Comparison of ENCODE assay signal across 8 mouse cellular contexts in the genomic region with DNA sequence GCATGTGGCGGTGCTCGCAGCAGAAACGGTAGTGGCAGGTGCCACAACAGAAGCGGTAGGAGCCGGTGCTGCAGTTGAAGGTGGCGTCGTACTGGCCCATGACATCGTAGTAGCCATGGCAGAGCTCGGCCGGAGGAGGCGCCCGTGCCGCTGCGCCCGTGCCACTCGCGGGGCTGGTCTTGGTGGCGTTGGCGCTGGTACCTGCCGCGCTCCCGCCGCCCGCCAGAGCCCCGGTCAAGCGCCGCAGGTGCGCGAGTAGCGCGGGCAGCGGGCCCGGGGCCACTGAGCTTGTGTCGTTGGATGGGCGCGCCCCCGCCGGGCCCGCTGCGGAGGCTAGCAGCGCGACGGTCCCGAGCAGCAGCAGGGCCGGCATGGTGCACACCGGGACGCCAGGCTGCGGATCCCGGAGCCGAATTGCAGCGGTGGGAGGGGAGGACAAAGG. TPM values are rescaled to one million over a fixed set of nuclear protein-coding genes. Genes with fewer than 3 reads are reported as not detected.
DNase-seq lines count a peak whose midpoint lies in the region; ATAC-seq and TF ChIP-seq lines count a peak whose summit lies in the region.

No protein-coding gene starts in this region.

- no peaks in the 10 kb centered on the region for H3K36me3 ChIP-seq in intestine, embryonic 14.5 days (ENCODE audit: control insufficient read depth, insufficient read depth, low read length)
- H3K36me3 ChIP-seq in liver, embryonic 11.5 days (ENCODE audit: control insufficient read depth, insufficient read depth, low read length) = no peaks in the 10 kb centered on the region
- 0 out of 2 replicates have a peak, but pooled peaks cover 4% of the 10 kb centered on the region for H3K36me3 ChIP-seq in midbrain, postnatal 0 days (ENCODE audit: insufficient read depth, low read length)
- H3K36me3 ChIP-seq in splenic B cell, adult 2 months (ENCODE audit: control insufficient read depth, insufficient read depth, low read length, poor library complexity, severe bottlenecking) = no peaks in the 10 kb centered on the region

- H3K27me3 ChIP-seq in intestine, embryonic 14.5 days (replicated peaks; ENCODE audit: control insufficient read depth, insufficient read depth, low read length) = peaks cover 62% of the 10 kb centered on the region
- peaks cover 63% of the 10 kb centered on the region for H3K27me3 ChIP-seq in liver, embryonic 11.5 days (replicated peaks; ENCODE audit: control insufficient read depth, insufficient read depth, low read length)
- H3K27me3 ChIP-seq in midbrain, postnatal 0 days (ENCODE audit: insufficient read depth, low read length) = no peaks in the 10 kb centered on the region
- peaks cover 2% of the 10 kb centered on the region; the same call in 1 of the 2 replicates for H3K27me3 ChIP-seq in splenic B cell, adult 2 months (ENCODE audit: control insufficient read depth, insufficient read depth, low read length, poor library complexity, severe bottlenecking)

- H3K4me1 ChIP-seq in intestine, embryonic 14.5 days (replicated peaks; ENCODE audit: control insufficient read depth, insufficient read depth, low read length) = 0 out of 2 replicates have a peak, but pooled peaks cover 3% of the 10 kb centered on the region
- H3K4me1 ChIP-seq in liver, embryonic 11.5 days (replicated peaks; ENCODE audit: control insufficient read depth, insufficient read depth, low read length) = 0 out of 2 replicates have a peak, but pooled peaks cover 6% of the 10 kb centered on the region
- H3K4me1 ChIP-seq in midbrain, postnatal 0 days (ENCODE audit: insufficient read depth, low read length) = peaks cover 3% of the 10 kb centered on the region; the same call in 1 of the 2 replicates

- no peak for DNase-seq in frontal cortex, postnatal 14 days (ENCODE audit: low spot score in 2 of 2)
- peak; percentile 82 for DNase-seq in cerebellum, adult 8-10 months
- DNase-seq in gastrocnemius, adult 2 months = peak; percentile 75
- peak; percentile 66 for DNase-seq in intestine, embryonic 14.5 days (ENCODE audit: low spot score)
- DNase-seq in liver, embryonic 11.5 days (ENCODE audit: low spot score) = no peak
- DNase-seq in midbrain, postnatal 0 days (ENCODE audit: low spot score) = peak; percentile 81
- DNase-seq in splenic B cell, adult 2 months (ENCODE audit: low read depth, low spot score) = peak; percentile 73

- peaks cover 3% of the 10 kb centered on the region; the same call in 1 of the 2 replicates for H3K9me3 ChIP-seq in intestine, embryonic 14.5 days (ENCODE audit: control insufficient read depth, low read length)
- no peaks in the 10 kb centered on the region for H3K9me3 ChIP-seq in liver, embryonic 11.5 days (ENCODE audit: control insufficient read depth, low read length)
- no peaks in the 10 kb centered on the region for H3K9me3 ChIP-seq in midbrain, postnatal 0 days (ENCODE audit: low read length)

- ATAC-seq in frontal cortex, adult (ENCODE audit: low TSS enrichment) = peak; percentile 78
- ATAC-seq in intestine, embryonic 14.5 days (replicated peaks; ENCODE audit: low FRiP score, low TSS enrichment, low read depth) = peak; percentile 83
- peak; percentile 39; the same call in 1 of the 2 replicates for ATAC-seq in liver, embryonic 11.5 days (replicated peaks; ENCODE audit: low FRiP score)
- peak; percentile 91 for ATAC-seq in midbrain, postnatal 0 days (ENCODE audit: low FRiP score)

- peak overlapping the region; percentile 71 for H3K4me3 ChIP-seq in gastrocnemius, adult 2 months
- peak overlapping the region; percentile 40 for H3K4me3 ChIP-seq in intestine, embryonic 14.5 days (ENCODE audit: low read depth, low read length)
- H3K4me3 ChIP-seq in liver, embryonic 11.5 days (ENCODE audit: low read depth, low read length) = peak overlapping the region; percentile 41
- peak overlapping the region; percentile 61 for H3K4me3 ChIP-seq in midbrain, postnatal 0 days (ENCODE audit: low read depth, low read length)

- H3K9ac ChIP-seq in intestine, embryonic 14.5 days (ENCODE audit: low read length) = 0 out of 2 replicates have a peak overlapping the region, but pooled peaks have one; percentile 20
- H3K9ac ChIP-seq in liver, embryonic 11.5 days (ENCODE audit: low read depth, low read length) = no peak overlapping the region
- H3K9ac ChIP-seq in midbrain, postnatal 0 days (replicated peaks; ENCODE audit: low read length, poor library complexity, severe bottlenecking) = peak overlapping the region; percentile 82

- H3K27ac ChIP-seq in gastrocnemius, adult 2 months = no peak overlapping the region
- H3K27ac ChIP-seq in intestine, embryonic 14.5 days (ENCODE audit: low read depth) = no peak overlapping the region
- no peak overlapping the region for H3K27ac ChIP-seq in liver, embryonic 11.5 days (ENCODE audit: low read depth, low read length)
- H3K27ac ChIP-seq in midbrain, postnatal 0 days (ENCODE audit: low read depth, low read length) = peak overlapping the region; percentile 85

- TF ChIP-seq CTCF in gastrocnemius, adult 2 months (IDR thresholded peaks at IDR 0.05) = peak; percentile 64
- TF ChIP-seq CTCF in midbrain, postnatal 0 days (IDR thresholded peaks at IDR 0.05) = peak; percentile 69

- peak overlapping the region; percentile 69 for H3K4me2 ChIP-seq in intestine, embryonic 14.5 days (ENCODE audit: low read length)
- peak overlapping the region; percentile 58 for H3K4me2 ChIP-seq in liver, embryonic 11.5 days
- H3K4me2 ChIP-seq in midbrain, postnatal 0 days (ENCODE audit: low read depth, low read length, poor library complexity, severe bottlenecking) = peak overlapping the region; percentile 89

- intact Hi-C loops in gastrocnemius, adult 2 months (cut with DNase I) = no loop called here

- under 1% methylated on average over 51 of the region's 51 CpGs for WGBS in intestine, embryonic 14.5 days
- under 1% methylated on average over 50 of the region's 51 CpGs for WGBS in liver, embryonic 11.5 days
- under 1% methylated on average over 47 of the region's 51 CpGs for WGBS in midbrain, postnatal 0 days

RNA-seq across cellular contexts. Expression of gene Shisa7, which starts 8.1 kb away (rescaled TPM):
- total RNA-seq in gastrocnemius, adult 2 months (2021) = not detected
- 0.30 and 0.42 TPM in 2 replicates for polyA plus RNA-seq in intestine, embryonic 14.5 days (2014; fragmentation: Nextera tagmentation; extraction: Ambion mirVana)
- 0.03 and 0.11 TPM in 2 replicates for polyA plus RNA-seq in liver, embryonic 11.5 days (2014; fragmentation: Nextera tagmentation; extraction: Ambion mirVana)
- 51.4 and 68.5 TPM in 2 replicates for total RNA-seq in midbrain, postnatal 0 days (2014; rRNA removed)
- 9.3 and 10.1 TPM in 2 replicates for polyA plus RNA-seq in midbrain, postnatal 0 days (2015; fragmentation: Nextera tagmentation; extraction: Ambion mirVana)

RNA-seq across cellular contexts. Expression of gene Ube2s, which starts 24.0 kb away (rescaled TPM):
- 10 to 100 TPM; 76.4 to 82.7 TPM for total RNA-seq in gastrocnemius, adult 2 months (2021)
- polyA plus RNA-seq in intestine, embryonic 14.5 days (2014; fragmentation: Nextera tagmentation; extraction: Ambion mirVana) = 354 and 371 TPM in 2 replicates
- 367 and 402 TPM in 2 replicates for polyA plus RNA-seq in liver, embryonic 11.5 days (2014; fragmentation: Nextera tagmentation; extraction: Ambion mirVana)
- 264 and 276 TPM in 2 replicates for total RNA-seq in midbrain, postnatal 0 days (2014; rRNA removed)
- polyA plus RNA-seq in midbrain, postnatal 0 days (2015; fragmentation: Nextera tagmentation; extraction: Ambion mirVana) = 207 and 210 TPM in 2 replicates

RNA-seq across cellular contexts. Expression of gene Isoc2b, which starts 33.7 kb away (rescaled TPM):
- 1 to 10 TPM; 3.9 TPM for total RNA-seq in gastrocnemius, adult 2 months (2021)
- polyA plus RNA-seq in intestine, embryonic 14.5 days (2014; fragmentation: Nextera tagmentation; extraction: Ambion mirVana) = 6.3 and 8.9 TPM in 2 replicates
- 5.2 and 5.3 TPM in 2 replicates for polyA plus RNA-seq in liver, embryonic 11.5 days (2014; fragmentation: Nextera tagmentation; extraction: Ambion mirVana)
- total RNA-seq in midbrain, postnatal 0 days (2014; rRNA removed) = 1.0 and 2.0 TPM in 2 replicates
- 3.7 and 5.8 TPM in 2 replicates for polyA plus RNA-seq in midbrain, postnatal 0 days (2015; fragmentation: Nextera tagmentation; extraction: Ambion mirVana)

RNA-seq across cellular contexts. Expression of gene Isoc2a, which starts 40.6 kb away (rescaled TPM):
- total RNA-seq in gastrocnemius, adult 2 months (2021) = 10 to 100 TPM; 26.4 to 33.5 TPM
- 0.96 and 1.0 TPM in 2 replicates for polyA plus RNA-seq in intestine, embryonic 14.5 days (2014; fragmentation: Nextera tagmentation; extraction: Ambion mirVana)
- 1.3 and 1.4 TPM in 2 replicates for polyA plus RNA-seq in liver, embryonic 11.5 days (2014; fragmentation: Nextera tagmentation; extraction: Ambion mirVana)
- total RNA-seq in midbrain, postnatal 0 days (2014; rRNA removed) = 5.8 and 7.7 TPM in 2 replicates
- 0.38 and 0.52 TPM in 2 replicates for polyA plus RNA-seq in midbrain, postnatal 0 days (2015; fragmentation: Nextera tagmentation; extraction: Ambion mirVana)

RNA-seq across cellular contexts. Expression of gene Rpl28, which starts 43.7 kb away (rescaled TPM):
- 100 to 1,000 TPM; 483 to 569 TPM for total RNA-seq in gastrocnemius, adult 2 months (2021)
- 293 and 321 TPM in 2 replicates for polyA plus RNA-seq in intestine, embryonic 14.5 days (2014; fragmentation: Nextera tagmentation; extraction: Ambion mirVana)
- polyA plus RNA-seq in liver, embryonic 11.5 days (2014; fragmentation: Nextera tagmentation; extraction: Ambion mirVana) = 218 and 238 TPM in 2 replicates
- 131 and 177 TPM in 2 replicates for total RNA-seq in midbrain, postnatal 0 days (2014; rRNA removed)
- polyA plus RNA-seq in midbrain, postnatal 0 days (2015; fragmentation: Nextera tagmentation; extraction: Ambion mirVana) = 289 TPM in 2 replicates

Comparison
In these comparisons a context has a peak if more than half of its experiments do, and no peak if none do; other contexts are left out.
1. ATAC-seq: peak in every context shown above with its lines; median percentile 91 in midbrain, postnatal 0 days; 83 in intestine, embryonic 14.5 days; 78 in frontal cortex, adult; 39 in liver, embryonic 11.5 days.
2. DNase-seq: peak in cerebellum, adult 8-10 months (single experiment), gastrocnemius, adult 2 months (single experiment), intestine, embryonic 14.5 days (single experiment), midbrain, postnatal 0 days (single experiment) and splenic B cell, adult 2 months (single experiment); none in frontal cortex, postnatal 14 days (0 of 2) and liver, embryonic 11.5 days (single experiment).
3. Peak in every context shown above with its lines, with median percentiles within 50 percentile points of each other: H3K4me3 ChIP-seq and H3K4me2 ChIP-seq.